Mouse (Mus musculus) kidney, embryonic 15.5 days (tissue): Measurements from ENCODE around the gene Tac4. TPM values are rescaled to one million over a fixed set of nuclear protein-coding genes. Genes with fewer than 3 reads are reported as not detected.

Experiments used
- ATAC-seq: fragments of 200-750 bp; cut with Nextera tagmentation; replicated peaks from 2 replicates; pipeline ENCODE4 v1.8.0; 2017; ENCODE audit warnings: moderate TSS enrichment; ENCODE audit not compliant: low FRiP score
- H3K27ac ChIP-seq: fragments of 300-500 bp; sonication (generic); 2 replicates; pipeline ENCODE4 v1.5.1; 2015; ENCODE audit warnings: mild to moderate bottlenecking, inconsistent platforms
- H3K27me3 ChIP-seq: fragments of 300-500 bp; sonication (generic); 2 replicates; pipeline ENCODE4 v1.6.1; 2015; ENCODE audit warnings: inconsistent platforms
- H3K36me3 ChIP-seq: fragments of 300-500 bp; sonication (generic); 2 replicates; pipeline ENCODE4 v1.6.1; 2015; ENCODE audit warnings: inconsistent platforms
- H3K4me1 ChIP-seq: fragments of 300-500 bp; sonication (generic); 2 replicates; pipeline ENCODE4 v1.6.1; 2015; ENCODE audit warnings: inconsistent platforms
- H3K4me2 ChIP-seq: fragments of 300-500 bp; sonication (generic); 2 replicates; pipeline ENCODE4 v1.6.1; 2015; ENCODE audit warnings: moderate library complexity, mild to moderate bottlenecking, inconsistent platforms
- H3K4me3 ChIP-seq: fragments of 300-500 bp; sonication (generic); replicated peaks from 2 replicates; pipeline ENCODE4 v1.5.1; 2015; ENCODE audit warnings: mild to moderate bottlenecking, inconsistent platforms
- H3K9ac ChIP-seq: fragments of 300-500 bp; sonication (generic); 2 replicates; pipeline ENCODE4 v1.6.1; 2015; ENCODE audit warnings: mild to moderate bottlenecking, inconsistent platforms
- H3K9me3 ChIP-seq: fragments of 300-500 bp; sonication (generic); replicated peaks from 2 replicates; pipeline ENCODE4 v1.6.1; 2016; ENCODE audit warnings: inconsistent platforms
- WGBS: fragments of 180-500 bp; shearing (Covaris S2); methylation state at CpG from one replicate; pipeline ENCODE4 v1.1.7; 2015; ENCODE audit warnings: mixed read lengths; 5-methylcytosine and 5-hydroxymethylcytosine counted together
- polyA plus RNA-seq: library from polyadenylated mRNA; unstranded; fragments of >200 nt; fragmentation: Nextera tagmentation; extraction: Ambion mirVana; gene quantifications from 2 replicates; pipeline ENCODE4 v1.2.1, GENCODE M21; 2015

The Tac4 gene
- polyA plus RNA-seq, 1 experiment from 2014 or later, result 0.17 TPM

DNA sequence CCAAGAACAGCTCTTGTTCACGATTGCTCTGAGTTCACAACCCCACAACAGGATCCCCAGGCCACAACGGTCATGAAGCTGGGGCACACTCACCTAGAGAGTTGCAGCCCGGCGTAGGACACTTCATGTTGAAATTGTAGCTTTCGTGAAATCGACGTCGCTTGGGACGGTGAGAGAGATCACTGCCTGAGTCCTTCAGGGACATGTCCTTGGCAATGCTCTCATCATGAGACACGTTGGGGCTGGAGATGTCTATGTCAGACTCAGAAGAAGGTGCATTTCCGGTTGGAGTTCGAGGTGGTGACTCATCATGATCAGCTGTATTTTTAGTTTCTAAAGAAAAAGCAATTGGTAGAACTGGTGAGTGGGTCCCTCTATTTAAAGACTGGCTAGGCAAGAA lies 38.6 kb downstream of the Tac4 start:
- Histone ChIP-seq H3K9ac (no peak overlapping the region), H3K9me3 (no peaks in the 10 kb centered on the region), H3K36me3 (peaks cover 87% of the 10 kb centered on the region), H3K4me1 (no peaks in the 10 kb centered on the region), H3K4me2 (no peak overlapping the region), H3K27ac (no peak overlapping the region), H3K27me3 (no peaks in the 10 kb centered on the region), H3K4me3 (no peak overlapping the region)
- no peak for ATAC-seq
- 92% methylated on average over 12 of the region's 12 CpGs for WGBS

- H3K9me3 ChIP-seq, result no peaks in the 10 kb centered on the region
- peaks cover 91% of the 10 kb centered on the region for H3K36me3 ChIP-seq
- ATAC-seq, result no peak
- no peaks in the 10 kb centered on the region for H3K4me1 ChIP-seq
- H3K4me3 ChIP-seq, result no peak overlapping the region
- no peak overlapping the region for H3K4me2 ChIP-seq
- 92% methylated on average over 3 of the region's 3 CpGs for WGBS
- H3K27me3 ChIP-seq, result no peaks in the 10 kb centered on the region
- no peak overlapping the region for H3K27ac ChIP-seq
- no peak overlapping the region for H3K9ac ChIP-seq
Measured at GRCm38 (mm10) chr11:95301772-95302171, 40.4 kb downstream of the Tac4 start.

DNA sequence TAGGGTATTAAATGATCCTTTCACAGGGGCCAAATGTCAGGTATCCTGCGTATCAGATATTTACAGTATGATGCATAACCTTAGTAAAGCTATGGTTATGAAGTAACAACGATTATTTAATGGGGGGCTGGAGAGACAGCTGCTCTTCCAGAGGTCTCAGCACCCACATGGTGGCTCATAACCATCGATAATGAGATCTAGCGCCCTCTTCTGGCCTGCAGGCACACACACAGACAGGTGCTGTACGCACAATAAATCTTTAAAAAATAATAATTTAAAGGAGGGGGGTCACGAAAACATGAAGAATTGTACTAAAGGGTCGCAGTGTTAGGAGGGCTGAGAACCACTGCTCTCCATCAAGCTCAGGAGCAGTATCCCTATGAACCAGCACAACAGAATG lies 44.3 kb downstream of the Tac4 start:
- Histone ChIP-seq H3K4me2 (no peak overlapping the region), H3K9me3 (no peaks in the 10 kb centered on the region), H3K36me3 (peaks cover 55% of the 10 kb centered on the region), H3K27me3 (no peaks in the 10 kb centered on the region), H3K27ac (no peak overlapping the region), H3K4me3 (no peak overlapping the region), H3K4me1 (peaks cover 16% of the 10 kb centered on the region), H3K9ac (no peak overlapping the region)
- ATAC-seq, result no peak
- WGBS, result 90% methylated on average over 7 of the region's 7 CpGs

DNA sequence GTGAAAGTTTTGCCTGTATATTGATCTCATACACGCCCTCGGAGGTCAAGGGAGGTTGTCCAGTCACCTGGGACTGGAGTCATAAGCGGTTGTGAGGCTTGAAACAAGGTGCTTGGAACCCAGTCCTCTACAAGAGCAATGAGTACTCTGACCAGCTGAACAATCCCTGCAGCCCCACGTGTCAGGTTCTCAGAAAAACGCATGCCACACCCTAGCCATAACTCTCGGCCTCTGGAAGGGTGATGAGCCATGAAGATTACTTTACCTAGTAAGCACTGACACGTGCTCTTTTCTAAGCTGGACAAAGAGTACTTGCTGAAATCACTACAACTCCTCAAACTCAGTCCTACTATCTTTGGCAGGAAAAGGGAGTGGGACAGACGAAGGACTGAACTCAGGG lies 46.2 kb downstream of the Tac4 start:
- Histone ChIP-seq H3K27me3 (no peaks in the 10 kb centered on the region), H3K4me2 (no peak overlapping the region), H3K27ac (no peak overlapping the region), H3K4me1 (peaks cover 23% of the 10 kb centered on the region), H3K9ac (no peak overlapping the region), H3K4me3 (no peak overlapping the region), H3K9me3 (no peaks in the 10 kb centered on the region), H3K36me3 (peaks cover 36% of the 10 kb centered on the region)
- ATAC-seq, result no peak
- WGBS, result 67% methylated on average over 8 of the region's 8 CpGs

DNA sequence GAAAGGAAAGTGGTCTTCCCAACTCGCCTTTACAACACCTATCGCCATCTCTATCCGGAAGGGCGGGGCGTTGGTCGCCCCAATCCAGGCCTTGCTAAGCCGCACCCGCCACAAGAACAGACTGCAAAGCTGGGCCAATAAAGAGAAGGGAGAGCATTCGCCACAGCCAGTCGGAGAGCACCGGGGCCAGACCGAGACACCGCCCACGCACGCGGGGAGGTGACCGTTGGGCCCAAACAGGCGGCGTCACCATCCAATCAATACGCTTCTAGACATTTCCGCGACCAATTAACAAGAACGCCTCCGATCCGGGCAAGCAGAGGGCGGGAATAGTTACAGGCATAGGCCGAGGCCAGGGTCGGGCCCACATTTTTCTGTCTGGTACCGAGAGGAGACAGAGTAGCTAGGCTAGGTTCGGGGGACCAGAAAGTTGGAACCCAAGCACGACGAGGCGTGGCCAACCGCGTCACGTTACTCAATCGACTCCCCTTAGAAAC lies 48.2 kb downstream of the Tac4 start:
- Histone ChIP-seq H3K9ac (peak overlapping the region; percentile 92), H3K27me3 (no peaks in the 10 kb centered on the region), H3K36me3 (peaks cover 15% of the 10 kb centered on the region), H3K4me2 (peak overlapping the region; percentile 82), H3K9me3 (no peaks in the 10 kb centered on the region), H3K4me3 (peak overlapping the region; percentile 91), H3K4me1 (peaks cover 23% of the 10 kb centered on the region), H3K27ac (peak overlapping the region; percentile 97)
- WGBS, result under 1% methylated on average over 37 of the region's 37 CpGs
- peak; percentile 95 for ATAC-seq

- peak; percentile 95 for ATAC-seq
- Histone ChIP-seq H3K36me3 (peaks cover 11% of the 10 kb centered on the region), H3K27me3 (no peaks in the 10 kb centered on the region), H3K9me3 (no peaks in the 10 kb centered on the region), H3K4me2 (peak within 1 kb of the TSS; percentile 82), H3K4me3 (peak within 1 kb of the TSS; percentile 91), H3K27ac (peak within 1 kb of the TSS; percentile 97), H3K4me1 (peaks cover 24% of the 10 kb centered on the region), H3K9ac (peak within 1 kb of the TSS; percentile 92)
- under 1% methylated on average over 42 of the region's 42 CpGs for WGBS
Measured at GRCm38 (mm10) chr11:95310007-95310647, 48.8 kb downstream of the Tac4 start, which contains the start of gene Kat7. Gene Kat7 (minus strand): TSS chr11:95310246.

DNA sequence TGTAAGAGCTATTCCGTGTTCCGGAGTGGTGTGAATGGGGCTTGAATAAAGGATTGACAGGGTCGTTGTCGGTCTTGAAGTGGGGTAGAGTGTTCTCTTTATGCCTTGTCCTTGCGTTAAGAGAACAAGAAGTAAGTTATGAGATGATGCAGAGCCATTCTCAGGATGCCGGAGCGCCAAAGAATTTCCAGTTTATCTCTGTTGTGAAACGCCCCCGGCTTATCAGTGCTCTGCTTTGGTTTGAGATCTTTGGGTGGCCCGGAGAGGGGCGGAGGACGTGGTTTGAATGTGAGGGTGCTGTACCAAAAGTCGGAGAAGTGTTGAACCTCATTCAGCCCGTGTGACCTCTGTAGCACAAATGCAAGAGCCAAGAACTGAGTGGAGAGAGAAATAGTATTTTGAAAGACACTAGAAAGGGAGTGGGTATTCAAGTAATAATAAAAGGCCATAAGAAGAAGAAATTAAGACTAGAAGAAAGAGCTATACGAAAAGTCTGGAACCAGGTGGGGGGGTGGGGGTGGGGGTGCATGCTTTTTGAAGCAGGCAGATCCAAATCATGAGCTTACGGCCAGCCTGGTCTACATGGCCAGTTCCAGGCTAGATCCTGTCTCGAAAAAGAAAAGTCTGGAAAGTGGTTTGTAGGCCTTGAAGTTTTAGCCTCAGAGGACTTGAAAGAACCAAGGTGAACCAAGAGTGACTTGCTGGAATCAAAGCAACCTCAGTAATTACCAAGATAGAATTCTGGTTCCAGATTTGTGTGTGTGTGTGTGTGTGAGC lies 49.5 kb downstream of the Tac4 start:
- Histone ChIP-seq H3K4me2 (peak overlapping the region; percentile 64), H3K4me1 (peaks cover 28% of the 10 kb centered on the region), H3K9me3 (no peaks in the 10 kb centered on the region), H3K27ac (peak overlapping the region; percentile 93), H3K9ac (peak overlapping the region; percentile 57), H3K27me3 (no peaks in the 10 kb centered on the region), H3K4me3 (peak overlapping the region; percentile 91), H3K36me3 (peaks cover 5% of the 10 kb centered on the region)
- WGBS, result 5% methylated on average over 17 of the region's 17 CpGs
- ATAC-seq, result no peak

- Histone ChIP-seq H3K4me2 (peak overlapping the region; percentile 64), H3K9me3 (no peaks in the 10 kb centered on the region), H3K36me3 (no peaks in the 10 kb centered on the region), H3K4me3 (peak overlapping the region; percentile 91), H3K27me3 (no peaks in the 10 kb centered on the region), H3K9ac (no peak overlapping the region), H3K4me1 (peaks cover 30% of the 10 kb centered on the region), H3K27ac (peak overlapping the region; percentile 93; the same call in 1 of the 2 replicates)
- ATAC-seq, result no peak
- WGBS, result 32% methylated on average over 5 of the region's 5 CpGs
Measured at GRCm38 (mm10) chr11:95311425-95311807, 50.1 kb downstream of the Tac4 start.

GRCm38 (mm10) chr11:95315215-95315955 lies 54.1 kb downstream of the Tac4 start:
- no peak overlapping the region for H3K4me2 ChIP-seq
- no peak for ATAC-seq
- H3K27ac ChIP-seq, result no peak overlapping the region
- H3K9ac ChIP-seq, result no peak overlapping the region
- 74% methylated on average over 7 of the region's 7 CpGs for WGBS
- H3K4me3 ChIP-seq, result no peak overlapping the region
- H3K36me3 ChIP-seq, result no peaks in the 10 kb centered on the region
- H3K27me3 ChIP-seq, result no peaks in the 10 kb centered on the region
- H3K9me3 ChIP-seq, result no peaks in the 10 kb centered on the region
- peaks cover 14% of the 10 kb centered on the region for H3K4me1 ChIP-seq

DNA sequence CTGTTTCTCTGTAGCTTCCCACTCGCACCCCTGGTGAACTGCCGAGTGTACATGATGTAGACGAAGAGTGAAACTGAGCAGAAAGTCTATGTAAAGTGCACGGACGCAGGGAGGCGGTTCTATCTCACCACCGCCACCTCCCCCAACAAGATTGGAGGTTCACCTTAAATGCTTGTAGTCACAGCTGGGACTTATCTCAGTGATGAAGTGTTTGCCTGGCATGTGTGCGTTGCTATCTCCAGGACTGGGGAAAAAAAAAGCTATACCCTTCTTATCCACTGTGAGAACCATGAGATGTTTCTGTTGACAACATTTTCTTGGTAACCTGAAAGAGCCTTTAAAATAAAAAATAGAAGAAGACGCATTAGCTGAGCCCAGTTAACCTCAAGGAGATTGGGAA lies 56.8 kb downstream of the Tac4 start:
- no peak for ATAC-seq

More for the DNA sequence above, 56.8 kb downstream of the Tac4 start:
- Histone ChIP-seq H3K4me2 (no peak overlapping the region), H3K9ac (no peak overlapping the region), H3K4me1 (0 out of 2 replicates have a peak, but pooled peaks cover 7% of the 10 kb centered on the region), H3K27me3 (no peaks in the 10 kb centered on the region), H3K4me3 (no peak overlapping the region), H3K36me3 (no peaks in the 10 kb centered on the region), H3K27ac (no peak overlapping the region), H3K9me3 (no peaks in the 10 kb centered on the region)
- 73% methylated on average over 9 of the region's 9 CpGs for WGBS
